Mouse (Mus musculus): Measurements from ENCODE around the gene Id3. TPM values are rescaled to one million over a fixed set of nuclear protein-coding genes. Genes with fewer than 3 reads are reported as not detected.

Id3 gene
- total RNA-seq, 2 experiments from 2014 or later, result 30.0 to 35.1 TPM

DNA sequence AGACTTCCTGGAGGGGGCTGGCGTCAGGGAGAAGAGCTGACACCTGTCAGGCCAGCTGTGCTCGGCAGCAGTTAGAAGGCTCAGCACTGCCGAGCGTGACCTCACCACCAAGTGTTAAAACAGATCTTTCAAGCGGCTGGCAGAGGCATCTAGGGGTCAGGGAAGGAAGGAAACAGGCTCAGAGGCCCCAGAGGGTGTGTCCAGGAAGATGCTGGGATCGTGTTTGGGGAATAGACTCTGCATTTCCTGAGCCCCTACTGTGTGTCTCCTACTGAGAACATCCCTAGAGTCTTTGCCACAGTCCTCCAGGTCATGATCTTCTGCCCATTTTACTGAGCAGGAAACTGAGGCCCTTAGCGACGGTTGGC lies 33.9 kb downstream of the Id3 start:
- no peak for DNase-seq (ENCODE audit: low spot score in 2 of 2)

DNA sequence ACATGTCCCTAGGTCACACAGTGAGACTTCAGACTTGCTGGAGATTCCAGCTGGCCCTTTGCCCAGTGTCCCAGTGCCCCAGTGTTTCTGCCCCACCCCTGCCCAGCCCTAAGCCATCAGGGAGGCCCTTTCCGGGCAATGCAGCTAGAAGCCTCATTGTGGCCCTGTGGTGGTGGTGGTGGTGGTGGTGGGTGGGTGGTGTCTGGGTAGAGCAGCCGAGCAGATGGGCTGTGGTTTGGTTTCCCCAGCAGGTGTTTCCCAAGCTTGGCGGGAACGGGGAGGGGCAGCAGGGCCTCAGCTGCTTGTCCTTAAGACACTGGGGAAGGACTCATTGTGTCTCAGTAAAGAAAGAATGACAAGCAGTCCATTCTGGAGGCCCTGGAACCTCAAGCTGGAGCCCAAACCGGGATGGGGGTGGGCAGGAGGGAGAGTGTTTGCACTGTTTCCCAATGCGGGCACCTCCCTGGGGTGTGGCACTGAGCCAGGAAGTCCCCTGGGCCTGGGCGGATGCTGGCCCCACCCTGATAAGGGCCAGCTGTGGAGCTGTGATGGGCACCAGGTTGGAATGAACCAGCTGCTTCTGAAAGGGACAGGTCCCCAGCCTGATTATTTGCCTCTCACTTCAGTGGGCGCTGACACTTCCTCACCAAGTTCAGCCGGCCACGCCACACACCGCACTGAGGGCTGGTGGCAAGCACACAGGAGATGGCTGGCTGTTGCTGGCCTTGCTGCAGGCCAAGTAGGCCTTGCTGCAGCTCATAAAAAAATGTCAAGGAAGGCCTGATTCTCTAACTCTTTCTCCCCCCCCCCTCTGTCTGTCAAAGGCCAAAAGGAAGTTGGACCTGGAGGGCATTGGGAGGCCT lies 34.5 kb downstream of the Id3 start:
- no peak for DNase-seq (ENCODE audit: low spot score in 2 of 2)

- no peak for DNase-seq (ENCODE audit: low spot score in 2 of 2)
These were observed 35.2 kb downstream of the Id3 start for GRCm38 (mm10) chr4:136178475-136178921.

GRCm38 (mm10) chr4:136179456-136179855 lies 36.2 kb downstream of the Id3 start:
- DNase-seq (ENCODE audit: low spot score in 2 of 2), result no peak

- DNase-seq (ENCODE audit: low spot score in 2 of 2), result peak; percentile 56 to 84
These were observed 36.7 kb downstream of the Id3 start for GRCm38 (mm10) chr4:136179998-136180397.

- peak; percentile 53 to 76 for DNase-seq (ENCODE audit: low spot score in 2 of 2)
These were observed 37.4 kb downstream of the Id3 start for GRCm38 (mm10) chr4:136180408-136181330.

GRCm38 (mm10) chr4:136181367-136181766 lies 38.1 kb downstream of the Id3 start:
- DNase-seq (ENCODE audit: low spot score in 2 of 2), result no peak

- DNase-seq (ENCODE audit: low spot score in 2 of 2), result no peak
These were observed 42.1 kb downstream of the Id3 start for GRCm38 (mm10) chr4:136185375-136185774.

GRCm38 (mm10) chr4:136186315-136186714 lies 43.0 kb downstream of the Id3 start:
- no peak for DNase-seq (ENCODE audit: low spot score in 2 of 2)

DNA sequence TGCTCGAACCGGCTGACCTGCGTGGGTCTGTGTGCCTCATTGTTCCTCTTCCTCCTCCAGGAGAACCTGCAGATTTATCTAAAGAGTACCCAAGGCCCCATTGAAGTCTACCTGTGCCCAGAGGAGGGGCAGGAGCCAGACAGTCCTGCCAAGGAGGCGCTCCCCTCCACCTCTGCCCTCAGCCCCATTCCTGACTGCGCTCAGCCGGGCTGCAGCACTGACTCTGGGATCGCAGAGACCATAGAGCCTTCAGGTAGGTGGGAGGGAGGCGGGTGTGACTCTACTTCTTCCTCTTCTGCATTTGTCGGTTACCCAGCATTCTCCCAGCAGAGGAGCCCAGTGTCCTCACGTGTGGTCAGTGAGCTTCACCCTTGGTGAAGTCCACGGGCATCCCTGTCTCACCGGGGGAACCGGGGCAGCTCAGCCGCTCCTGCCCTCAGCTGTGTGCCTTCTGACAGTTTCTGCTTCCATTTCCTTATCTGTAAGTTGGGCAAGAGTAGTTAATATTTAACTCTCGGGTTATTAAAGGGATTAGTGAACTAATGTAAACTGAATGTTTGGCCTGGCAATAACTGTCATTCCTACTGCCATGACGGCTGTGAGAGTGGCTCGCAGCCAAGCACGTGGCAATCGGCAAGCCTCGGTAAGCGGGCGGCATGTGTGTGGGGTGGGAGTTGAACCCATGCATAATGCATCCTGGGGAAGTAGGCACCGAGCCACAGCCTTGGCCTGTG lies 43.6 kb downstream of the Id3 start:
- DNase-seq (ENCODE audit: low spot score in 2 of 2), result no peak

- no peak for DNase-seq (ENCODE audit: low spot score in 2 of 2)
These were observed 45.9 kb downstream of the Id3 start for GRCm38 (mm10) chr4:136188973-136189737.

- no peak for DNase-seq (ENCODE audit: low spot score in 2 of 2)
These were observed 46.6 kb downstream of the Id3 start for GRCm38 (mm10) chr4:136189912-136190311.

DNA sequence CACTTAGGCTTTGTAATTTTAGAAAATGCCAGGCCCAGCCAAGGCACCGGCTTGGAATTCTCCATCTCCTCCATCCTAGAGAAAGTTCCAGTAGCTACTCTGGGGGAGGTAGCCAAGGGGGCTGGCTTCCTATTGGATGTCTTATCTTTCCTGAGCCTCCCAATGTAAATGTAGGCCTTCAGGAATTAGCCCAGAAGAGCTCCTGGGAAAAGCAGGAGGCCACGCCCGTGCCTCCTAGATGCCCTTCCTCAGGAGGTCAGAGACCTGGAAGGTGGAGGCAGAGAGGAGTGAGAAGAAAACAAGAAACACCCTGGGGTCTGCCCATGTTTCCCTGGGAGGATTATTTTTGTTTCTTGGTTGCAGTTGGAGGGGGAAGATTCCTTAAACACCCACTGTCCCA lies 50.3 kb downstream of the Id3 start:
- no peak for DNase-seq (ENCODE audit: low spot score in 2 of 2)

- no peak for DNase-seq (ENCODE audit: low spot score in 2 of 2)
These were observed 51.7 kb downstream of the Id3 start for GRCm38 (mm10) chr4:136195029-136195428.

Other genes starting within 250 kb of the Id3 start
- gene Cnr2, start 248.1 kb upstream of the Id3 start, total RNA-seq (2021), result under 1 TPM in 1 of 2 experiments, not detected in 1; 0.08 TPM
- gene Fuca1, start 222.8 kb upstream of the Id3 start, total RNA-seq (2021), result 10 to 100 TPM; 44.2 to 47.1 TPM
- 10 to 100 TPM; 34.6 to 36.9 TPM for gene Hmgcl, start 197.0 kb upstream of the Id3 start, total RNA-seq (2021)
- gene Gale, start 179.8 kb upstream of the Id3 start, total RNA-seq (2021), result 10 to 100 TPM; 19.6 to 20.9 TPM
- 100 to 1,000 TPM in 1 of 2 experiments, 10 to 100 TPM in 1; 99.7 to 102 TPM for gene Lypla2, start 170.9 kb upstream of the Id3 start, total RNA-seq (2021)
- 10 to 100 TPM; 88.9 to 93.4 TPM for gene Pithd1, start 156.2 kb upstream of the Id3 start, total RNA-seq (2021)
- 10 to 100 TPM; 28.6 to 29.3 TPM for gene Eloa, start 121.7 kb upstream of the Id3 start, total RNA-seq (2021)
- gene Rpl11, start 90.1 kb upstream of the Id3 start, total RNA-seq (2021), result 100 to 1,000 TPM; 306 to 330 TPM
- gene E2f2, start 28.9 kb downstream of the Id3 start, total RNA-seq (2021), result under 1 TPM; 0.36 to 0.84 TPM
- gene Asap3, start 62.9 kb downstream of the Id3 start, total RNA-seq (2021), result 1 to 10 TPM; 2.2 to 2.6 TPM
- gene Tcea3, start 104.2 kb downstream of the Id3 start, total RNA-seq (2021), result under 1 TPM in 1 of 2 experiments, not detected in 1; 0.50 TPM
- 10 to 100 TPM; 34.2 to 34.6 TPM for gene Zfp46, start 141.2 kb downstream of the Id3 start, total RNA-seq (2021)
- 10 to 100 TPM; 82.8 to 88.6 TPM for gene Hnrnpr, start 167.4 kb downstream of the Id3 start, total RNA-seq (2021)